In genomic region chr15:98526057-98526456, GRCm38 (mm10) we compare ENCODE assay signal across 18 mouse cellular contexts. TPM values are rescaled to one million over a fixed set of nuclear protein-coding genes. Genes with fewer than 3 reads are reported as not detected.
DNase-seq lines count a peak whose midpoint lies in the region; ATAC-seq and TF ChIP-seq lines count a peak whose summit lies in the region.
"Had no signal": no experiment of that assay in that cellular context is flagged by ENCODE, and none has a peak within 500 bp of the region (broad histone marks: within the 10 kb centered on the region; RNA-seq: fewer than 3 reads in every experiment).

No protein-coding gene starts in this region.

- H3K9me3 ChIP-seq in E14TG2a.4 (ENCODE audit: low read length), result no peaks in the 10 kb centered on the region
- H3K9me3 ChIP-seq in liver, embryonic 12.5 days (replicated peaks), result no peaks in the 10 kb centered on the region
- H3K9me3 ChIP-seq in kidney, embryonic 16.5 days (ENCODE audit: low read length), result no peaks in the 10 kb centered on the region
- H3K9me3 ChIP-seq: heart, embryonic 13.5 days; hindbrain, embryonic 12.5 days had no signal

- H3K27me3 ChIP-seq in E14TG2a.4 (ENCODE audit: insufficient read depth, low read length), result no peaks in the 10 kb centered on the region
- no peaks in the 10 kb centered on the region for H3K27me3 ChIP-seq in liver, embryonic 12.5 days (replicated peaks)
- H3K27me3 ChIP-seq in kidney, embryonic 16.5 days (ENCODE audit: insufficient read depth, low read length), result no peaks in the 10 kb centered on the region
- H3K27me3 ChIP-seq: heart, embryonic 13.5 days; hindbrain, embryonic 12.5 days; Patski had no signal

- ATAC-seq in liver, embryonic 12.5 days, result peak; percentile 89
- no peak for ATAC-seq in kidney, embryonic 16.5 days (ENCODE audit: low FRiP score, low TSS enrichment)
- ATAC-seq: Patski had no signal

- intact Hi-C loops in heart, postnatal 14 days (cut with DNase I), result no loop called here
- intact Hi-C loops in left cerebral cortex, postnatal 10 days (cut with DNase I), result no loop called here

- peak overlapping the region; percentile 21 for H3K27ac ChIP-seq in liver, embryonic 12.5 days
- H3K27ac ChIP-seq in kidney, embryonic 16.5 days (ENCODE audit: low read length), result no peak overlapping the region
- H3K27ac ChIP-seq: heart, embryonic 13.5 days; hindbrain, embryonic 12.5 days had no signal

- TF ChIP-seq CTCF in E14TG2a.4 (conservative IDR thresholded peaks at IDR 0.05; ENCODE audit: low read length), result no peak

- DNase-seq in 3T3-L1 (ENCODE audit: low read depth, low spot score), result peak; percentile 73
- peak; percentile 61 for DNase-seq in brain, adult 2 months (ENCODE audit: low read depth, low spot score)
- no peak for DNase-seq in heart, postnatal 14 days
- no peak for DNase-seq in left cerebral cortex, postnatal 10 days (ENCODE audit: extremely low spot score in 1 of 2, low spot score in 2 of 2)
- DNase-seq: adrenal gland, adult 8-10 months; kidney, adult 8-10 months; thymus, postnatal 25 days had no signal

- peaks cover 99% of the 10 kb centered on the region for H3K4me1 ChIP-seq in E14TG2a.4 (replicated peaks; ENCODE audit: low read depth, low read length)
- peaks cover 35% of the 10 kb centered on the region for H3K4me1 ChIP-seq in liver, embryonic 12.5 days
- no peaks in the 10 kb centered on the region for H3K4me1 ChIP-seq in kidney, embryonic 16.5 days (ENCODE audit: insufficient read depth, low read length)

- H3K4me2 ChIP-seq in liver, embryonic 12.5 days, result peak overlapping the region; percentile 35
- H3K4me2 ChIP-seq in kidney, embryonic 16.5 days (replicated peaks; ENCODE audit: low read depth, low read length), result no peak overlapping the region
- H3K4me2 ChIP-seq: heart, embryonic 13.5 days; hindbrain, embryonic 12.5 days had no signal

- peaks cover 100% of the 10 kb centered on the region for H3K36me3 ChIP-seq in E14TG2a.4 (ENCODE audit: insufficient read depth, low read length)
- H3K36me3 ChIP-seq in liver, embryonic 12.5 days, result peaks cover 99% of the 10 kb centered on the region
- H3K36me3 ChIP-seq in kidney, embryonic 16.5 days (ENCODE audit: insufficient read depth, low read length), result peaks cover 83% of the 10 kb centered on the region

- H3K4me3 ChIP-seq in E14TG2a.4 (replicated peaks; ENCODE audit: low read length), result 0 out of 2 replicates have a peak overlapping the region, but pooled peaks have one; percentile 3
- no peak overlapping the region for H3K4me3 ChIP-seq in liver, embryonic 12.5 days
- H3K4me3 ChIP-seq in kidney, embryonic 16.5 days (ENCODE audit: low read length), result no peak overlapping the region
- H3K4me3 ChIP-seq: erythroblast, embryonic 14.5 days; heart, embryonic 13.5 days; hindbrain, embryonic 12.5 days had no signal

- 0 out of 2 replicates have a peak overlapping the region, but pooled peaks have one; percentile 12 for H3K9ac ChIP-seq in liver, embryonic 12.5 days
- H3K9ac ChIP-seq in kidney, embryonic 16.5 days (replicated peaks; ENCODE audit: low read length), result no peak overlapping the region
- H3K9ac ChIP-seq: heart, embryonic 13.5 days; hindbrain, embryonic 12.5 days had no signal

- 56% methylated on average over 5 of the region's 5 CpGs for WGBS in liver, embryonic 12.5 days (ENCODE audit: insufficient replicate concordance)
- WGBS in kidney, embryonic 16.5 days, result 81% methylated on average over 5 of the region's 5 CpGs

RNA-seq across cellular contexts. Expression of gene Kansl2, which starts 8.0 kb away (rescaled TPM):
- polyA plus RNA-seq in liver, embryonic 12.5 days (2016; fragmentation: Nextera tagmentation; extraction: Ambion mirVana), result 78.4 and 78.5 TPM in 2 replicates
- 10 to 100 TPM; 78.4 to 82.2 TPM for total RNA-seq in heart, postnatal 14 days (2021)
- 106 and 113 TPM in 2 replicates for polyA plus RNA-seq in kidney, embryonic 16.5 days (2015; fragmentation: Nextera tagmentation; extraction: Ambion mirVana)
- total RNA-seq in left cerebral cortex, postnatal 10 days (2021), result 10 to 100 TPM; 62.2 to 64.0 TPM

RNA-seq across cellular contexts. Expression of gene Olfr279, which starts 33.9 kb away (rescaled TPM):
- polyA plus RNA-seq in liver, embryonic 12.5 days (2016; fragmentation: Nextera tagmentation; extraction: Ambion mirVana), result not detected in 2 replicates
- total RNA-seq in heart, postnatal 14 days (2021), result not detected
- not detected in 2 replicates for polyA plus RNA-seq in kidney, embryonic 16.5 days (2015; fragmentation: Nextera tagmentation; extraction: Ambion mirVana)
- total RNA-seq in left cerebral cortex, postnatal 10 days (2021), result not detected
- total RNA-seq: adrenal gland, adult 8-10 months; gastrocnemius, adult 8-10 months; left cerebral cortex, adult 8-10 months; liver, adult 2 months had no signal
- polyA plus RNA-seq: erythroblast, embryonic 14.5 days; heart, embryonic 13.5 days; hindbrain, embryonic 12.5 days; liver, adult 2 months; Patski had no signal

RNA-seq across cellular contexts. Expression of gene Lalba, which starts 43.5 kb away (rescaled TPM):
- not detected in 2 replicates for polyA plus RNA-seq in liver, embryonic 12.5 days (2016; fragmentation: Nextera tagmentation; extraction: Ambion mirVana)
- total RNA-seq in heart, postnatal 14 days (2021), result not detected
- polyA plus RNA-seq in kidney, embryonic 16.5 days (2015; fragmentation: Nextera tagmentation; extraction: Ambion mirVana), result 0.21 and 0.55 TPM in 2 replicates
- not detected for total RNA-seq in left cerebral cortex, postnatal 10 days (2021)
- total RNA-seq: adrenal gland, adult 8-10 months; gastrocnemius, adult 8-10 months; left cerebral cortex, adult 8-10 months; liver, adult 2 months had no signal
- polyA plus RNA-seq: cortical plate, adult 2 months; erythroblast, embryonic 14.5 days; heart, embryonic 13.5 days; hindbrain, embryonic 12.5 days; liver, adult 2 months; Patski had no signal

RNA-seq across cellular contexts. Expression of gene Ccnt1, which starts 44.7 kb away (rescaled TPM):
- polyA plus RNA-seq in liver, embryonic 12.5 days (2016; fragmentation: Nextera tagmentation; extraction: Ambion mirVana), result 34.4 and 35.5 TPM in 2 replicates
- 10 to 100 TPM; 32.8 to 42.6 TPM for total RNA-seq in heart, postnatal 14 days (2021)
- 64.4 and 76.4 TPM in 2 replicates for polyA plus RNA-seq in kidney, embryonic 16.5 days (2015; fragmentation: Nextera tagmentation; extraction: Ambion mirVana)
- 10 to 100 TPM; 42.0 to 50.2 TPM for total RNA-seq in left cerebral cortex, postnatal 10 days (2021)

RNA-seq across cellular contexts. Expression of gene 4930415O20Rik, which starts 44.7 kb away (rescaled TPM):
- polyA plus RNA-seq in liver, embryonic 12.5 days (2016; fragmentation: Nextera tagmentation; extraction: Ambion mirVana), result not detected in 2 replicates
- under 1 TPM; 0.88 to 0.93 TPM for total RNA-seq in heart, postnatal 14 days (2021)
- polyA plus RNA-seq in kidney, embryonic 16.5 days (2015; fragmentation: Nextera tagmentation; extraction: Ambion mirVana), result 0.41 and 0.69 TPM in 2 replicates
- not detected for total RNA-seq in left cerebral cortex, postnatal 10 days (2021)
- total RNA-seq: adrenal gland, adult 8-10 months; left cerebral cortex, adult 8-10 months; liver, adult 2 months had no signal
- polyA plus RNA-seq: cortical plate, adult 2 months; erythroblast, embryonic 14.5 days; liver, adult 2 months had no signal

Comparison
In these comparisons a context has a peak if more than half of its experiments do, and no peak if none do; other contexts are left out.
1. DNase-seq: peak in 3T3-L1 (single experiment) and brain, adult 2 months (single experiment); none in heart, postnatal 14 days (0 of 2) and left cerebral cortex, postnatal 10 days (0 of 2).